Mouse (Mus musculus) lung, embryonic 15.5 days (tissue): ENCODE results near the gene Furin. TPM values are rescaled to one million over a fixed set of nuclear protein-coding genes. Genes with fewer than 3 reads are reported as not detected.

Experiments used
- ATAC-seq: fragments of 200-750 bp; cut with Nextera tagmentation; 2 replicates; pipeline ENCODE4 v1.8.0; 2017; ENCODE audit warnings: moderate number of reproducible peaks, borderline replicate concordance; ENCODE audit not compliant: low FRiP score, low TSS enrichment; ENCODE audit errors: extremely low read depth
- H3K27ac ChIP-seq: fragments of 300-500 bp; sonication (generic); 2 replicates; pipeline ENCODE4 v1.5.1; 2015; ENCODE audit warnings: moderate library complexity, mild to moderate bottlenecking, inconsistent platforms
- H3K27me3 ChIP-seq: fragments of 300-500 bp; sonication (generic); 2 replicates; pipeline ENCODE4 v1.6.1; 2015; ENCODE audit warnings: inconsistent platforms
- H3K36me3 ChIP-seq: fragments of 300-500 bp; sonication (generic); 2 replicates; pipeline ENCODE4 v1.6.1; 2015; ENCODE audit warnings: inconsistent platforms
- H3K4me1 ChIP-seq: fragments of 300-500 bp; sonication (generic); 2 replicates; pipeline ENCODE4 v1.6.1; 2015; ENCODE audit warnings: inconsistent platforms
- H3K4me2 ChIP-seq: fragments of 300-500 bp; sonication (generic); 2 replicates; pipeline ENCODE4 v1.6.1; 2015; ENCODE audit warnings: inconsistent platforms, mild to moderate bottlenecking, moderate library complexity
- H3K4me3 ChIP-seq: fragments of 300-500 bp; sonication (generic); 2 replicates; pipeline ENCODE4 v1.5.1; 2015; ENCODE audit warnings: mild to moderate bottlenecking, inconsistent platforms
- H3K9ac ChIP-seq: fragments of 300-500 bp; sonication (generic); 2 replicates; pipeline ENCODE4 v1.6.1; 2015; ENCODE audit warnings: inconsistent platforms
- H3K9me3 ChIP-seq: fragments of 300-500 bp; sonication (generic); 2 replicates; pipeline ENCODE4 v1.6.1; 2016; ENCODE audit warnings: inconsistent platforms
- WGBS: fragments of 180-500 bp; shearing (Covaris S2); methylation state at CpG from one replicate; pipeline ENCODE4 v1.1.7; 2015; 5-methylcytosine and 5-hydroxymethylcytosine counted together
- polyA plus RNA-seq: library from polyadenylated mRNA; unstranded; fragments of >200 nt; fragmentation: Nextera tagmentation; extraction: Ambion mirVana; gene quantifications from 2 replicates; pipeline ENCODE4 v1.2.1, GENCODE M21; 2015

Gene Furin
- polyA plus RNA-seq, 1 experiment from 2014 or later: 16.7 TPM

DNA sequence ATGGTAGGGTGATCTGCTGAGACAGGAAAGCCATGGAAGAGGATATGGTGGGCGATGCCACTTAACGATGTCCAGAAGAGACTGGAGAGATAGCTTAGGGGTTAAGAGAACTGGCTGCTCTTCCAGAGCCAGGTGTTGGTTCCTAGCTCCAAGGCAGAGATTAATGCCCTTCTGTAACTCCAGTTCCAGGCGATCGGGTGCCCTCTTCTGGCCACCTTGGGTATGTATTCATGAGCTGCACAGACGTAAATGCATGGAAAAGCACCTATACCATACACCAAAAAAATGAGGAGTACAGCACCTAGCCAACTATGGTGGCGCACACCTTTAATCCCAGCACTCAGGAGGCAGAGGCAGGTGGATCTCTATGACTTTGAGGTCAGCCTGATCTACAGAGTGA, 19.5 kb upstream of the Furin start:
- Histone ChIP-seq H3K27ac (no peak overlapping the region), H3K9me3 (no peaks in the 10 kb centered on the region), H3K27me3 (no peaks in the 10 kb centered on the region), H3K4me1 (peaks cover 7% of the 10 kb centered on the region), H3K4me2 (no peak overlapping the region), H3K36me3 (no peaks in the 10 kb centered on the region), H3K4me3 (no peak overlapping the region), H3K9ac (no peak overlapping the region)
- ATAC-seq: no peak
- WGBS: 74% methylated on average over 6 of the region's 6 CpGs

DNA sequence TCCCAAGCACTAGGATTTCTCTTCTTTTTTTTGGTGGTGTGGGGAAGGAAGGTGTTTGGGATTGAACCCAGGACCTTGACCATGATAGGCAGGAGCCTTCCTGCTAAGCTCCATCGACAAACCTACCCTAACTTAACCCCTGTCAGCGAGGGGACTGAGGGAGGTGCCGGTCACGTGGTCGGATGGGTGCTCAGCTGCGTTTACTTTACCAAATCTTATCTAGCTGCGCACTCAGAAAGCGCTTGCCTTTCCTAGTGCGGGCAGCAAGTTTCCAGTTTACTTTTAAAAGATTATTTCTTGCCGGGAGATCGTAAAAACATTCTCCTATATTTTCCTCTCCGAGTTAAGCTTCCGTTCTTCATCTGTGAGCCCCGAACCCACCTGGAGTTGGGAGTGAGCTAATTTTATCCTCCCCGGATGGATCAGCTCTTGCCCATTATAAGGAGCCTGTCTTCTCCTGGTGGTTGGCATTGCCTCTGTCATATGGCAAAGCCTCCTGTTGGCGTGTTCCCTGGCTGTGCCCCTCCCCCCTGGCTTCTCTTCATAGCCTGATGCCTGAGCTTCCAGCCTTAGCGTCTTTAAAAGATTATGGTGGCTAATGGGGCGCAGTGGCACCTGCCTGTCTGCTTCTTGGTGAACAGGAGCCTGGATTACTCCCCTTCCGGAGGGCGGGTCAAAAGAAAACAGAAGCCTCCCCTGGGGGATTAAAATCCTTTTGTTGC, 17.7 kb upstream of the Furin start:
- H3K9me3 ChIP-seq: no peaks in the 10 kb centered on the region
- H3K4me3 ChIP-seq: peak overlapping the region; percentile 16
- 0 out of 2 replicates have a peak, but pooled peaks have one; percentile 42 for ATAC-seq
- no peaks in the 10 kb centered on the region for H3K36me3 ChIP-seq
- H3K4me2 ChIP-seq: peak overlapping the region; percentile 49
- H3K9ac ChIP-seq: no peak overlapping the region
- H3K4me1 ChIP-seq: peaks cover 7% of the 10 kb centered on the region
- H3K27ac ChIP-seq: 0 out of 2 replicates have a peak overlapping the region, but pooled peaks have one; percentile 4
- WGBS: 12% methylated on average over 20 of the region's 20 CpGs
- H3K27me3 ChIP-seq: no peaks in the 10 kb centered on the region

DNA sequence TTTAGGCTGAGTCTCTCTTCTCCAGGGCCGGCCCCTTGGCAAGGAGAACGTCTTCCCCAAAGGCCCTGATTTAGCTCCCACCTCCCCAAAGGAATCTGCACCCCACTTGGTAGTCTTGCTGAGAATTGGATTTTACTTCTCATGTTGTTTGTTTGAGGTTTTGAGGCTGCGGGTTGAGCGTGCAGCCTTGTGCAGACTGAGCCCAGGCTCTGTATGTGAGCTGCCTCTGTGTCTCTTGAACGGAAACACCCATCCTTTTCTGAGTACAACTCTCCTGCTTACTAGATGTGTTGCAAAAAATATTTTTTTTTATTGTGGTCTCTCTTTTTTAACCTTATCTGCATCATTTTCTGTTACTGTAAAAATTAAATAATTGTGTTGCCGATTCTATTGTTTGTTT, 16.3 kb upstream of the Furin start:
- H3K9ac ChIP-seq: no peak overlapping the region
- WGBS: 89% methylated on average over 6 of the region's 6 CpGs
- no peak overlapping the region for H3K4me3 ChIP-seq
- H3K36me3 ChIP-seq: no peaks in the 10 kb centered on the region
- no peaks in the 10 kb centered on the region for H3K27me3 ChIP-seq
- ATAC-seq: no peak
- no peaks in the 10 kb centered on the region for H3K9me3 ChIP-seq
- no peak overlapping the region for H3K27ac ChIP-seq
- H3K4me1 ChIP-seq: peaks cover 7% of the 10 kb centered on the region
- no peak overlapping the region for H3K4me2 ChIP-seq

DNA sequence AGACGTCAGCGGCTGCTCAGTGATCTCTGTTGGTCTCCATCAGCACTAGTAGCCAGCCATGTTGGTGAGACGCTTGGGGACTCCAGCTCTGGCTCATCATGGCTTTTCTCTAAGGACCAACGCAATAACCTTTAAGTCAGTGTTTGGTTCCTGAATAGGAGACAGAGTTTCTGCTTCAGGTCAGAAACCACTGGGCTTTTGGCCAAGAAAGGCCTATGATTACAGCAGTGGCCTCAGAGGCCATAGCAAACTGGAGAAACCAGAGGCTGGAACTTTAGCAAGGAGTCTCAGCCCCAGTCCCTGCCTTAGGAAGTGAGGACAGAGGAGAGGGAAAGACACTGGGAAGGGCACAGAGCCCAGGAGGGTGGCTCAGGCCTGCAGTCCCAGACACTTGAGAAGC, 15.3 kb upstream of the Furin start:
- Histone ChIP-seq H3K4me2 (no peak overlapping the region), H3K27me3 (no peaks in the 10 kb centered on the region), H3K27ac (no peak overlapping the region), H3K9me3 (no peaks in the 10 kb centered on the region), H3K36me3 (no peaks in the 10 kb centered on the region), H3K4me3 (no peak overlapping the region), H3K9ac (no peak overlapping the region), H3K4me1 (peaks cover 7% of the 10 kb centered on the region)
- whole genome bisulfite sequencing: 80% methylated on average over 4 of the region's 4 CpGs
- ATAC-seq: no peak

DNA sequence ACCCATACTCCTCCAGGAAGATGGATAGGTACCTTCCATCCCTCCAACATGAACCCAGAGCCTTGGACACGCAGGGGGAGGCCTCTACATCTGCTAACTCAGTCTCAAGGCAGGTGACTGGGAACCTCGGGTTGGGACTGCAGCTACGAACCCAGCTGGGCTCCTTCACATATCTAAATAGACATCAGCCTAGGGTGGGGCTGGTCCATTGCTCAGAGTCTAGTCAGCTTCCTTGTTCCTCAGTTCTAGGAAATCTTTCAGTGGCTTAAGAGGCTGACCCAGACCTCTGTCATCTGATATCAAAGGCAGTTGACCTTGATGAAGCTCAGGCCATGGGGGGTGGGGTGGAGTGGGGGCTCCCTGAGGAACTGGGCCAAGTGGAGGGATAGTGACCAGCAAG, 14.0 kb upstream of the Furin start:
- no peak overlapping the region for H3K4me3 ChIP-seq
- H3K4me1 ChIP-seq: peaks cover 9% of the 10 kb centered on the region
- H3K9ac ChIP-seq: no peak overlapping the region
- no peaks in the 10 kb centered on the region for H3K9me3 ChIP-seq
- no peak for ATAC-seq
- no peaks in the 10 kb centered on the region for H3K27me3 ChIP-seq
- no peaks in the 10 kb centered on the region for H3K36me3 ChIP-seq
- no peak overlapping the region for H3K27ac ChIP-seq
- 36% methylated on average over 3 of the region's 3 CpGs for WGBS
- no peak overlapping the region for H3K4me2 ChIP-seq

DNA sequence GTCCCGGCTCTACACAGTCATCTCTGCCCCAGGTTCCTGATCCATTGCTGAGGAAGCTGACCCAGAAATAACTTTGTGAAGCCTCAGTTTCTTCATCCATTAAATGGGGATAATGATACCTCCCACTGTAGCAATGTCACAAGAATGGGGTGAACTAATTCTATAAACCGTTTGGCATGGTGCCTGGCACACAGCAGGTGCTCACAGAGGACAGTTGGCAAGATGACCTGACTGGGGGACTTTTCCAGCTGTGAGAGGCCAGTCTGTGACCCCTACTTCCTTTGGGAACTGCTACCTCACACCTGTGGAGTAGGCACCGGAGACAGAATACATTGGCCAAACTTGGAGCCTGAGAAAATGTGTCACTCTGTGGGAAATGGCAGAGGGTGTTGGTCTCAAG, 12.8 kb upstream of the Furin start:
- no peaks in the 10 kb centered on the region for H3K9me3 ChIP-seq
- H3K27ac ChIP-seq: no peak overlapping the region
- H3K4me1 ChIP-seq: peaks cover 11% of the 10 kb centered on the region
- no peak overlapping the region for H3K4me3 ChIP-seq
- no peak overlapping the region for H3K9ac ChIP-seq
- no peaks in the 10 kb centered on the region for H3K27me3 ChIP-seq
- H3K36me3 ChIP-seq: no peaks in the 10 kb centered on the region
- WGBS: 82% methylated on average over 3 of the region's 3 CpGs
- no peak overlapping the region for H3K4me2 ChIP-seq
- no peak for ATAC-seq

DNA sequence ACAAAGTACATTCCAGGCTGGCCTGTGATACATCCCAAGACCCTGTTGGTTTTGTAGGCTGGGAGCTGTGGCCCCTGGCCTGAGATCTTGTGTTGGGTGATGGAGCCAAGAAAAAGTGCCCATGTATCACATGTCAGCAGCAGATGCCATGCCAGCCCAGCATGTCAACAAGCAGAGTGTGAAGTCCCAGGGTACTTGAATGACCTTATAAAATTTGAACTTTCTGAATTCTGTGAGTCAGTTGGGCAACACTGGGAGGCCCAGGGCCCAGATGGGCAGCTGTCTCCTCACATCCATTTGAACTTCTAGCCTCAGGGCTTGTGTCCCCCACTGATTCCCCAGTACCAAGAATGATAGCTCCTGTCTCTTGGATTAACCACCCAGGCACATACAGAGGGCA, 12.4 kb upstream of the Furin start:
- no peaks in the 10 kb centered on the region for H3K36me3 ChIP-seq
- H3K4me3 ChIP-seq: no peak overlapping the region
- no peaks in the 10 kb centered on the region for H3K27me3 ChIP-seq
- H3K9ac ChIP-seq: no peak overlapping the region
- H3K4me1 ChIP-seq: 0 out of 2 replicates have a peak, but pooled peaks cover 6% of the 10 kb centered on the region
- no peak overlapping the region for H3K4me2 ChIP-seq
- H3K9me3 ChIP-seq: no peaks in the 10 kb centered on the region
- no peak overlapping the region for H3K27ac ChIP-seq
- ATAC-seq: no peak

DNA sequence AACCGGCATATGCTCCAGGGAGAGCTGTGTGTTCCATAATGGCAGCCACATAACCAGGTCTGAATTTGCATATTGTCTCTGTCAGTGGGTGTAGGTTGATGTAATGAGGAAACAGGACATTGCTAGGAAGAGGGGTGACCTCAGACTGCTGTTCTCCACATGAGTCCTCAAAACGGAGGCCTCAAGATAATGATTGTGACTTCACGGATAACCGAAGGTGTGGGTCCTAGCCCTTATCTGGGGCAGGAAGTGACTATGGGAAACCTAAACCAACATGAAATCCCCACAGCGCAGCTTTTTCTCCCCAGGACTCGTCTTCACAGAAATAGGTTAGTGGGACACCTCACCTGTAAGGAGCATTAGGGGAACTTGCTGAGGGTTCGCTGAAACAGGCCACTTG, 11.7 kb upstream of the Furin start:
- Histone ChIP-seq H3K4me1 (0 out of 2 replicates have a peak, but pooled peaks cover 6% of the 10 kb centered on the region), H3K9me3 (no peaks in the 10 kb centered on the region), H3K4me2 (no peak overlapping the region), H3K27me3 (no peaks in the 10 kb centered on the region), H3K27ac (no peak overlapping the region), H3K4me3 (no peak overlapping the region), H3K36me3 (no peaks in the 10 kb centered on the region), H3K9ac (no peak overlapping the region)
- WGBS: 64% methylated on average over 7 of the region's 7 CpGs
- ATAC-seq: no peak

DNA sequence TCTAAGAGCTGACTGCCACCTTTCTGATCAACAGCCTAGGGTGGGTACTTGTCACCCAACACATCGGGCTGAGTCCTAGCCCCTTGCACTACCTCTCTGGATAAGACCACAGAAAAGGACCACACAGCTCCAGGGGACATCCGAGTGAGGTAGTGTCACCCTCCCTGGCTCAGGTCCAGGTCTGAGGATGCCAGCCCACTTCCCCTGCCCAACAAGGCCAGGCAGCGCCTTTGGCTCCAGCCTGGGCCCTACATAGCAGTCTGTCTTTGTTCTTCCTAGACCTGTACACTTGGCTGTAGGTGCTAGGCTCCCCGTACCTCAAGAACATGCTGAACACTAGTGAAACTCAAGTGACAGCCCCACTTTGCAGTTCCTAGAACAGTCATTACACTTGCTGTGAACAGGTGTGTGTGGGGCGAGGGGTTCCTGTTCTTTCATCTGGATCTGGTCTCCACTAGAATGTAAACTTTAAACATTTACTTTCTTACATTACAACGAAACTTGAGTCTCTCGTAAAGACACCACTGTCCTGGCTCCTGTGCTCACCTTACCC, 9.1 kb upstream of the Furin start:
- Histone ChIP-seq H3K4me2 (no peak overlapping the region), H3K4me3 (no peak overlapping the region), H3K9ac (no peak overlapping the region), H3K27me3 (no peaks in the 10 kb centered on the region), H3K36me3 (no peaks in the 10 kb centered on the region), H3K9me3 (no peaks in the 10 kb centered on the region), H3K4me1 (0 out of 2 replicates have a peak, but pooled peaks cover 6% of the 10 kb centered on the region), H3K27ac (no peak overlapping the region)
- 63% methylated on average over 7 of the region's 7 CpGs for WGBS
- ATAC-seq: no peak

DNA sequence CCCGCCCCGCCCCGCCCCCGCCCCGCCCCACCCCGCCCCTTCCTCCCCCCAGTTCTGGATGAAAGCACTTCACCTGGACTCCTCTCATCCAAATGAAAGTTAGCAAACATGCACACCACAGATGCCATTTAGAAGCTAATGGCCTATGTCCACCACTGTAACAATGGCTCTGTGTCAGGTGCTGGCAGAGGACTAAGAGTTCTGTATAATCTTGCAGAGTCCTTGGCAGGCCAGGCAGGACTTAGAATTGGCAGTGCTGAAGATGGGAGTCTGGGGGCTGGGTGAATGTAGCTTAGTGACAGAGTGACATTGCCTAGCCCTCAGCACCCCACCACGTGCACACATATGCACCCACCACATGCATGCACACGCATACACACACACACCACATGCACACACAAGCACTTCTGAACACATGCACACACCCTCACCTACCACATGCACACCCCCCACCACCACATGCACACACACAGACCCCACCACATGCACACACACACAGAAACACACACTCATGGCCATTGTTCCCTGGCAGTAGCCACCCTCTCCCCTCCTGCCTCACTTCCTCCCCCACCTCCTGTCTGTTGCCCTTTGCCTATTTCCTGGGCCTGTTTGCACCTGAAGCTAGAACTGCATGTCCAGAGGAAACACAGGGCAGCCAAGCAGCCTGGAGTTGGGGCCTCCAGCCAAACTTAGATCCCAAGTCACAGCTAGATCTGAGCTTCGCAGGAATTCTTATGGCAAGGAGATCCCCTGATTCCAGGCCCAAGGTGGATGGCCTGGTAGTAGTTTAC, 8.5 kb upstream of the Furin start:
- no peak overlapping the region for H3K4me2 ChIP-seq
- H3K27ac ChIP-seq: no peak overlapping the region
- 0 out of 2 replicates have a peak, but pooled peaks cover 6% of the 10 kb centered on the region for H3K4me1 ChIP-seq
- no peak overlapping the region for H3K9ac ChIP-seq
- 71% methylated on average over 9 of the region's 9 CpGs for WGBS
- H3K9me3 ChIP-seq: no peaks in the 10 kb centered on the region
- no peaks in the 10 kb centered on the region for H3K36me3 ChIP-seq
- no peak; the same call in 1 of the 2 replicates for ATAC-seq
- H3K4me3 ChIP-seq: no peak overlapping the region
- H3K27me3 ChIP-seq: no peaks in the 10 kb centered on the region

DNA sequence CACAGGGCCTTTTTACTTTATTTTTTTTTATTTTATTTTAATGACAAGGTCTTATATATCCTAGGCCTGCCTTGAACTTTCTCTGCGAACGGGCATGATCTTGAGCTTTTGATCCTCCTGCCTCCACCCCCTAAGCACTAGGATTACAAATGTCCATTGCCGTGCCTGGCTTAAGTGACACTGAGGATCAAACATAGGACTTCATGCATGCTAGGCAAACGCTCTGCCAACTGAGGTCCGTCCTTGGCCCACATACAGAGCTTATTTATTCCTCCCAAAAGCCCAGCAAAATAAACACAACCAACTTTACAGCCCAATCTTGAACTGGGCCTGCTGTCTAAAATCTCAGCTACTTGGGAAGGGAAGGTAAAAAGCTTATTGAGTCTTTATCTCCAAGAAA, 7.5 kb upstream of the Furin start:
- H3K27me3 ChIP-seq: no peaks in the 10 kb centered on the region
- ATAC-seq: no peak
- 61% methylated on average over 5 of the region's 5 CpGs for WGBS
- 0 out of 2 replicates have a peak, but pooled peaks cover 6% of the 10 kb centered on the region for H3K4me1 ChIP-seq
- no peak overlapping the region for H3K9ac ChIP-seq
- H3K4me3 ChIP-seq: no peak overlapping the region
- H3K27ac ChIP-seq: no peak overlapping the region
- no peak overlapping the region for H3K4me2 ChIP-seq
- no peaks in the 10 kb centered on the region for H3K36me3 ChIP-seq
- no peaks in the 10 kb centered on the region for H3K9me3 ChIP-seq

DNA sequence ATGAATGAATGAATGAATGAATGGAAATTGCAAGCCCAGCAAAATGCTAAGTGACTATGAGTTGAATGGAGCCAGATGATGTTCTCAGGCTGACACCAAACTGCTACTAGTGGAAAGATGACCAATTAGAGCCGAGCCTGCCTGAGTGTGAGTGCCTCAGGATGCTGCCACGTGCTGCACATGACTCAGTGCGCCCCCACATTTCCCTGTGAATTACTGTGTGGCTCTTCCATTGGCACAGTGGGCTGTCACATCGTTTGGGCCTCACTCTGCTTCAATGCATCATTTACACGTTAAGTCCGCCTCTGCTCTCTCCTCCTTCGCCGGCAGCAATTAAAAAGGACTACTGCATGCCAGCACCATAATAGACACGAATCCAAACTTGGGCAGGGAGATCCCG, 7.0 kb upstream of the Furin start:
- no peak for ATAC-seq
- Histone ChIP-seq H3K4me1 (0 out of 2 replicates have a peak, but pooled peaks cover 6% of the 10 kb centered on the region), H3K36me3 (no peaks in the 10 kb centered on the region), H3K9me3 (no peaks in the 10 kb centered on the region), H3K9ac (no peak overlapping the region), H3K27me3 (no peaks in the 10 kb centered on the region), H3K4me2 (no peak overlapping the region), H3K4me3 (no peak overlapping the region), H3K27ac (no peak overlapping the region)
- WGBS: 71% methylated on average over 10 of the region's 10 CpGs
